Mouse (Mus musculus) olfactory bulb, adult 2 months (tissue): ENCODE results near the gene Bcl2l12. TPM values are rescaled to one million over a fixed set of nuclear protein-coding genes. Genes with fewer than 3 reads are reported as not detected.

Experiments used
- H3K27ac ChIP-seq: fragments of 200-500 bp; 2 replicates; pipeline ENCODE4 v1.5.1; 2012; ENCODE audit warnings: low read depth, low read length; ENCODE audit not compliant: insufficient read depth
- H3K4me1 ChIP-seq: fragments of 200-500 bp; 2 replicates; pipeline ENCODE4 v1.6.1; 2012; ENCODE audit warnings: low read length; ENCODE audit not compliant: control insufficient read depth, insufficient read depth
- H3K4me3 ChIP-seq: fragments of 200-500 bp; 2 replicates; pipeline ENCODE4 v1.5.1; 2012; ENCODE audit warnings: mild to moderate bottlenecking, low read depth, low read length, moderate library complexity; ENCODE audit not compliant: insufficient read depth
- CTCF ChIP-seq: fragments of 200-500 bp; IDR thresholded peaks from 2 replicates; pipeline ENCODE4 v1.5.1; 2012; ENCODE audit warnings: low read depth, mild to moderate bottlenecking, low read length, moderate library complexity; ENCODE audit not compliant: insufficient read depth
- POLR2A ChIP-seq: fragments of 200-500 bp; IDR thresholded peaks from 2 replicates; pipeline ENCODE4 v1.6.1; 2012; ENCODE audit warnings: mild to moderate bottlenecking, low read depth, low read length, moderate library complexity; ENCODE audit not compliant: insufficient read depth
- WGBS: fragments of 180-500 bp; shearing (Covaris S2); methylation state at CpG from one replicate; pipeline ENCODE4 v1.1.7; 2018; 5-methylcytosine and 5-hydroxymethylcytosine counted together
- polyA plus RNA-seq: library from polyadenylated mRNA; stranded (reverse); fragments of >200 nt; gene quantifications from 2 replicates; pipeline ENCODE4 v1.2.4, GENCODE M21; 2012; ENCODE audit warnings: low replicate concordance; ENCODE audit not compliant: missing spikeins, insufficient read depth, insufficient read length

The Bcl2l12 gene
- polyA plus RNA-seq, 1 experiment = not detected

- 6% methylated on average over 24 of the region's 24 CpGs for WGBS
- Histone ChIP-seq H3K27ac (no peak overlapping the region), H3K4me3 (peak overlapping the region; percentile 45), H3K4me1 (peaks cover 22% of the 10 kb centered on the region)
- no peak for TF ChIP-seq POLR2A
- TF ChIP-seq CTCF = no peak
Measured at GRCm38 (mm10) chr7:44952611-44953306, 45.8 kb downstream of the Bcl2l12 start.

GRCm38 (mm10) chr7:44951960-44952359 lies 46.6 kb downstream of the Bcl2l12 start:
- H3K27ac ChIP-seq = no peak overlapping the region
- WGBS = 8% methylated on average over 10 of the region's 10 CpGs
- peaks cover 22% of the 10 kb centered on the region for H3K4me1 ChIP-seq
- no peak overlapping the region for H3K4me3 ChIP-seq
- TF ChIP-seq POLR2A (no peak), CTCF (no peak)

GRCm38 (mm10) chr7:44949922-44950321 lies 48.6 kb downstream of the Bcl2l12 start:
- Histone ChIP-seq H3K4me3 (no peak overlapping the region), H3K27ac (peak overlapping the region; percentile 46; the same call in 1 of the 2 replicates), H3K4me1 (peaks cover 22% of the 10 kb centered on the region)
- 34% methylated on average over 6 of the region's 6 CpGs for WGBS
- no peak for TF ChIP-seq CTCF
- TF ChIP-seq POLR2A = no peak

- Histone ChIP-seq H3K4me1 (no peaks in the 10 kb centered on the region), H3K27ac (no peak within 1 kb of the TSS), H3K4me3 (no peak within 1 kb of the TSS)
- TF ChIP-seq CTCF = no peak
- TF ChIP-seq POLR2A = no peak
- whole genome bisulfite sequencing = 80% methylated on average over 7 of the region's 7 CpGs
Measured at GRCm38 (mm10) chr7:44942904-44943303, 55.6 kb downstream of the Bcl2l12 start, which contains the start of gene Tsks. Gene Tsks, plus strand, starts transcription at chr7:44943204.

Other genes starting within 250 kb of the Bcl2l12 start
- gene Zfp473, start 247.7 kb downstream of the Bcl2l12 start, polyA plus RNA-seq = not detected in 2 replicates
- not detected in 2 replicates for gene Nup62, start 182.6 kb downstream of the Bcl2l12 start, polyA plus RNA-seq
- gene Il4i1, start 182.3 kb downstream of the Bcl2l12 start, polyA plus RNA-seq = not detected in 2 replicates
- not detected in 2 replicates for gene Atf5, start 182.1 kb downstream of the Bcl2l12 start, polyA plus RNA-seq
- not detected in 2 replicates for gene Akt1s1, start 149.7 kb downstream of the Bcl2l12 start, polyA plus RNA-seq
- gene Tbc1d17, start 149.6 kb downstream of the Bcl2l12 start, polyA plus RNA-seq = not detected in 2 replicates
- not detected in 2 replicates for gene Pnkp, start 141.6 kb downstream of the Bcl2l12 start, polyA plus RNA-seq
- not detected in 2 replicates for gene Ptov1, start 128.9 kb downstream of the Bcl2l12 start, polyA plus RNA-seq
- gene Med25, start 106.0 kb downstream of the Bcl2l12 start, polyA plus RNA-seq = not detected in 2 replicates
- not detected in 2 replicates for gene Fuz, start 102.6 kb downstream of the Bcl2l12 start, polyA plus RNA-seq
- not detected in 2 replicates for gene Ap2a1, start 69.2 kb downstream of the Bcl2l12 start, polyA plus RNA-seq
- not detected in 2 replicates for gene Tsks, start 55.5 kb downstream of the Bcl2l12 start, polyA plus RNA-seq
- not detected in 2 replicates for gene Cpt1c, start 23.9 kb downstream of the Bcl2l12 start, polyA plus RNA-seq
- gene Prmt1, start 12.1 kb downstream of the Bcl2l12 start, polyA plus RNA-seq = not detected in 2 replicates
- not detected in 2 replicates for gene Irf3, start 1.1 kb downstream of the Bcl2l12 start, polyA plus RNA-seq
- not detected in 2 replicates for gene Scaf1, start 17.7 kb upstream of the Bcl2l12 start, polyA plus RNA-seq
- not detected in 2 replicates for gene Rras, start 19.2 kb upstream of the Bcl2l12 start, polyA plus RNA-seq
- not detected in 2 replicates for gene Prr12, start 54.2 kb upstream of the Bcl2l12 start, polyA plus RNA-seq
- gene Nosip, start 63.7 kb upstream of the Bcl2l12 start, polyA plus RNA-seq = not detected in 2 replicates
- gene Prrg2, start 64.0 kb upstream of the Bcl2l12 start, polyA plus RNA-seq = not detected in 2 replicates
- gene Rcn3, start 93.5 kb upstream of the Bcl2l12 start, polyA plus RNA-seq = not detected in 2 replicates
- gene Fcgrt, start 105.1 kb upstream of the Bcl2l12 start, polyA plus RNA-seq = not detected in 2 replicates
- 657 TPM in 1 of 2 replicates, not detected in the other for gene Rps11, start 125.7 kb upstream of the Bcl2l12 start, polyA plus RNA-seq
- gene Rpl13a, start 130.0 kb upstream of the Bcl2l12 start, polyA plus RNA-seq = 1,205 and 1,268 TPM in 2 replicates
- not detected in 2 replicates for gene Gm45713, start 137.5 kb upstream of the Bcl2l12 start, polyA plus RNA-seq
- gene Flt3l, start 137.7 kb upstream of the Bcl2l12 start, polyA plus RNA-seq = not detected in 2 replicates
- gene Pih1d1, start 155.6 kb upstream of the Bcl2l12 start, polyA plus RNA-seq = not detected in 2 replicates
- not detected in 2 replicates for gene Aldh16a1, start 155.9 kb upstream of the Bcl2l12 start, polyA plus RNA-seq
- not detected in 2 replicates for gene Slc17a7, start 165.2 kb upstream of the Bcl2l12 start, polyA plus RNA-seq
- gene Gfy, start 180.9 kb upstream of the Bcl2l12 start, polyA plus RNA-seq = not detected in 2 replicates
- not detected in 2 replicates for gene Pth2, start 182.3 kb upstream of the Bcl2l12 start, polyA plus RNA-seq
- not detected in 2 replicates for gene Ccdc155, start 206.2 kb upstream of the Bcl2l12 start, polyA plus RNA-seq
- not detected in 2 replicates for gene Dkkl1, start 213.4 kb upstream of the Bcl2l12 start, polyA plus RNA-seq
- not detected in 2 replicates for gene Tead2, start 217.0 kb upstream of the Bcl2l12 start, polyA plus RNA-seq
- gene Cd37, start 240.4 kb upstream of the Bcl2l12 start, polyA plus RNA-seq = not detected in 2 replicates
- not detected in 2 replicates for gene Slc6a16, start 242.4 kb upstream of the Bcl2l12 start, polyA plus RNA-seq